Mouse (Mus musculus) monocyte, adult 2 months (primary cell): Measurements from ENCODE around the gene Ap5z1.
A peak's percentile ranks its signal among the peaks of the same experiment; 100 is the strongest.

Source experiments
- DNase-seq, 2 experiments: peaks; one replicate each; pipeline ENCODE4 v3.0.0; 2022; ENCODE audit warnings: low spot score in 2 of 2, low read depth in 1 of 2

The Ap5z1 gene

GRCm38 (mm10) chr5:142439911-142440432 lies 23.8 kb upstream of the Ap5z1 start:
- no peak for DNase-seq

DNA sequence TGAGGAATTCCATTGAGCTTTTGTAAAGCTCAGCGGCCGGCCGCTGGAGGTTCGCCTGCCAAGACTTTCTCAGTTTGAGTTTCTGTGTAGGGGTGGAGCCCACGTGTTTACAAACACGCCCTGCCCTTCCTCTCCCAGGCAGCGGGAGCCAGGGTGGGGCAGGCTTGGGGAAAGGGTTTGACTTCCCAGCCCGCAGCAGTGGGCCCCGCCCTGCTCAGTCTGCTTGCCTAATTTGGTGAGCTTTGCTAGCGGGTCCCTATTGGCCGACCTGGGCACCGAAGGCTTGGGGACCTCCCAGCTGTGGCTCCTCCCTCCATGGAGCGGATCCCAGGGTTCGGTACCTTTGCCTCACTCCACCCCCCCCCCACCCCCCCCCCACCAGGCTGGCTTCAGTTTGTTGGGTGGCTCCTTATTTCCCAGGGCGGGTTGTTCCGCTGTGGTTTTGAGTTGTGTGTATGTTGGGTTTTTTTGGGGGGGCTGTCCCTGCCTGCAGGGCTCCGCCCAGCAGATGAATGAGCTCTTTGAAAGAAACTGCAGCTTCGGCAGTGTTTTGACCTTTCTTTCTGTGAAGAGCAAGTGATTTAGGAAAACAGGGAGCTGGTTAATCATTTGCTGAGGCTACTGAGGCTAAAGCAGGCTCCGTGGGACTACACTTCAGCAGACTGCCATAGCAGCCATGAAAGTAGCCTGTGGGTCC lies 23.1 kb upstream of the Ap5z1 start:
- peak; percentile 92 to 94 for DNase-seq

GRCm38 (mm10) chr5:142441332-142442044 lies 22.3 kb upstream of the Ap5z1 start:
- no peak for DNase-seq

DNA sequence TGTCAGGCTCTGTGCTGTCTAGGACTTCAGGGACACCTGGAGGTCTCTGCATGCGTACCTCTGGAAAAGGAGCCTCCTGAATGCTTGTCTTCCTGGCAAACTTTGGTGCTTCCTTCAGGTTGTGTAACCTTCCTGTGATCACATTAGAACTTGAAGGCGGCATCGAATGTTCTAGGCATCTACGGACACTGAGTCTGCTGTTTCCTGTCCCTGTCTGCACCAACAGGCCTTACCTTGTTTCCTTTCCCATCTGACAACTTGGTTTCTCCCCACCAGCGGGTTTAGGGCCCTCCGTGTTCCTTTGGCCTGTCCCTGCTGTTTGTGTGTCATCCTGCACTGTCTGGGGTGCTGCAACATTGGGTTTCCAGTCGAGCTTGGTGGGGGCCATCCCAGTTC lies 21.7 kb upstream of the Ap5z1 start:
- DNase-seq, result no peak

DNA sequence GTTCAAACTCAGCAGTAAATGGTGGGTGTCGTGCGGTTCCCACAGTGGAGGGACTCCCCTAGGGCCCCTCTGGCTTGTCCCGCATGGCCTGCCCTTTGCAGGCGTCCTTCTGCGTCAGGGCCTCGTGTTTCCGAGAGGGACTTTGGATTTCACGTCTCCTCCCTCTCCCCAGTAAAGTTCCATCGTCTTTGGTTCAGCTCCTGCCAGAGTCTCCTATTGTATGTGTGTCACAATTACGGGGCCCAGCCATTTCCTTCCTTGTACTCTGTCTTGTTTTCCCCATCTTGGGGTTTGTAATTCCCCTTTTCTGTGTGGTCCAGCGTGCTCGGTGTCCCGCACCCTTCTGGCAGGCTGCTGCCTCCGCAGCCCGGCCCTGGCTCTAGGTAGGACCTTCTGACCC lies 20.2 kb upstream of the Ap5z1 start:
- DNase-seq, result peak in 1 of 2 experiments; percentile 68

DNA sequence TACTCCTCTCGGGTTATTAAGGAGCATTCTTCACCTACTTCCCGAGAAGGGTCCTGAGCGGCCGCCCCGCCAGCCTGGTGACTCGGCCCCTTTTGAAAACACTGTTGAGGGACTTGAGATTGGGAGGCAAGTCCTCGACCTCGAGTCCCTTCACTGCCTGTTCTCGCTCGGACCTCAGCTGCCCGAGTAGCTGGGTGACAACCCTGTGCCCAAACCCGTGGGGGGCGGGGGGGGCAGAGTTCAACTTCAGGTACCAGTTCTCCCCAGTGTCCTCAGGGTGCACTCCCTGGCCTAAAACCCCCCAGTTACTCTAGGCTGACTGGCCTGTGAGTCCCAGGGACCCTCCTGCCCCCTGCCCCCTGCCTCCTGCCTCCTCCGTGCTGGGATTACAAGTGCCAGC lies 19.8 kb upstream of the Ap5z1 start:
- DNase-seq, result no peak

GRCm38 (mm10) chr5:142444791-142445531 lies 18.8 kb upstream of the Ap5z1 start:
- no peak for DNase-seq

GRCm38 (mm10) chr5:142445709-142446108 lies 18.0 kb upstream of the Ap5z1 start:
- DNase-seq, result no peak

GRCm38 (mm10) chr5:142448076-142448475 lies 15.7 kb upstream of the Ap5z1 start:
- peak; percentile 90 to 92 for DNase-seq

DNA sequence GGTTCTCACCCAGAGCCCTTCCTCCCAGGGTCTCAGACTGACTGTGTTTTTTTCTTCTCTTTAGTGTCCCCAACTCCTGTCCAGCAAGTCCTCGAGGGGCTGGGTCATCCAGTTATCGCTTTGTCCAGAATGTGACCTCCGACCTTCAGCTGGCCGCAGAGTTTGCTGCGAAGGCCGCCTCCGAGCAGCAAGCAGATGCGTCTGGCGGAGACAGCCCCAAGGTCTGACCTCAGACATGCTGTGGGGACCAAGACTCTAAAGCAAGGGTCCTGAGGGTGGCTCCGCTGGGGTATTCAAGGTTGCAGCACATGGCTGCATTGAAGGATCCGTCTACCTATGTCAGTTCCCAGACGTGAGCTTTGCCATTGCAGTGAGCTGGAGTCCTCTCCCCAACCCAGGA lies 15.1 kb upstream of the Ap5z1 start:
- no peak for DNase-seq

DNA sequence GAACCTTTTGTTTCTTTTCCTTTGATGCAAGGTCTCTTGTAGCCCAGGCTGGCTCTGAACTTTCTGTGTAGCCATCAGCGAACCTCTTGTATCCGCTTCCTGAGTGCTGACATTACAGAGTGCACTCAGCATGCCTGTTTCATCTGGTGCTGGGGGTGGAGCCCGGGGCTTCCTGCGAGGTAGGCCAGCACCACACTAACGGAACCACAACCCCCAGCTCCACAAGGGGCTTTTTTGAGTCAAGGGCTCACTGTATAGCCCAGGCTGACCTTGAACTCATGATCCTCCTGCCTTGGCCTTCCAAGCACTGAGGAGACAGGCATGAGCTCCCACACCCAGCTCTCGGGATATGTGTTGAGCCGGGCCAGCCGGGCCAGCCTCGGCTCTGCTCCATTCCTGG lies 12.9 kb upstream of the Ap5z1 start:
- DNase-seq, result no peak

- DNase-seq, result no peak
Measured at GRCm38 (mm10) chr5:142451759-142452158, 12.0 kb upstream of the Ap5z1 start.

GRCm38 (mm10) chr5:142453742-142454141 lies 10.0 kb upstream of the Ap5z1 start:
- DNase-seq, result no peak

DNA sequence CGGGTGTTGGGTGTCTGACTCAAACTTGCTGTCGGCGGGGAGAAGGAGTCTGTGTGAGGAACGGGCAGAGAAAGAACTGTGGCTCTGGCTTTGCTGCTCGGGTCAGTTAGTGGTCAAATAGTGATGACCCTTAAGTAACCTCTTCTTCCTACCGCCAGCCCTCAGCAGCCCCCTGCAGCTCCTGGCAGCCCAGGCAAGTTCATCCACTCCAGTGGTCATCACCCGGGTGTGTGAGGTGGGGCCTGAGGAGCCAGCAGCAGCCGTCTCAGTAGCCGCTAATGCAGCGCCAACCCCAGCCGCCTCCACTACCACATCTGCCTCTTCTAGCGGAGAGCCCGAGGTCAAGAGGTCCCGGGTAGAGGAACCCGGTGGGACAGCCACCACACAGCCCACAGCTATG lies 7.4 kb upstream of the Ap5z1 start:
- DNase-seq, result no peak

DNA sequence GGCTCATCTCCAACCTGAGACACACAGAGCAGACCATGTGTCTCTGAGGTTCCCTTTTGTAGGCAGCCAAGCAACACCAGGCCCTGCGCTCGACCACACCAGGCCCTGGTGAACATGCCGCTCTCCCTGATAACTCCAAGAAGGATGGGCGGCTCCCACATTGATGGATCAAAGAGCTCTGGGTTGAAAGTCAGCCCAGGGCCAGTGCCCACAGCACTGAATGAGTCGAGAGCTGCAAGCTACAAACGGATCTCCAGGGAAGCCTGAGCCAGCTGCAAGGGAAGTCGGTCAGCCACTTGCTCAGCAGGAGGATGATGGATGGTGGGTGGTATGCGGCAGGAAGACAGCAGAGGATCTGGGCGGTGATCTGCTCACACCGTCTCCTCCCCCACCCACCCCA lies 6.4 kb upstream of the Ap5z1 start:
- DNase-seq, result no peak

DNA sequence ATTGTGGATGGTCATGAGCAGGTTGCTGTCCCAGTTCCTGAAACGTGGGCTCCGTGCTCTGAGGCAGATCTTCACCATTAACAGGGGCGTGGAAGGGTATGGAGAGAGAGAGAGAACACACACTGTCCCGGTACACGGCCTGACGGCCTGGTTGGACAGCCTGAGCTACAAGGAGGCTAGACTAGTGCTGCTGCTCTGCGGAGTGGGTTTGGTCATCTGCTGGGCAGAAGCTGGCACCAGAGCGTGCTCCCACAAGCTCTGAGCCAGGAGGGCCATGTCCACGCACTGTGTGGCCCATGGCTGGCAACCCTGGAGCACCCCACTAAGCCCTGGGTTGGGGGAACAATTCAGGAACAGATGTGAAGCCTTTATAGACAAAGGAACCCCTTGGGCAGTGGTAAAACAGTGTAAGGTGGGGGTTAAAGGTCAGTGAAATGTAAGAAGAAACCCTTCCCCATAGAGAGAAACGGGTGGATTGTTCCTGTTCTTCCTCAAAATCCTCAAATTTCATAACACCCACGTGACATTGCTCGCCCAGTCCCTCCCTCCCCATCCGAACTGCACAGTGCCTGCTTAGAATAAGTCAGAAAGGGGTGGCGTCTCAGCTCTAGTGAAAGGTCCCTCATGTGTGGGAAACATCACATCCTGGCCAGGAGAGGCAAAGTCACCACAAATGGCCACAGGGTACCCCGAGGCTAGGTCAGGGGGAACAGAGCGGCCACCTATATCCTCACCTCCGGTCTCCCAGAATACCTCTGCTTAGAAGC lies 4.8 kb upstream of the Ap5z1 start:
- DNase-seq, result peak in 1 of 2 experiments; percentile 51

GRCm38 (mm10) chr5:142459834-142460233 lies 3.9 kb upstream of the Ap5z1 start:
- no peak for DNase-seq

DNA sequence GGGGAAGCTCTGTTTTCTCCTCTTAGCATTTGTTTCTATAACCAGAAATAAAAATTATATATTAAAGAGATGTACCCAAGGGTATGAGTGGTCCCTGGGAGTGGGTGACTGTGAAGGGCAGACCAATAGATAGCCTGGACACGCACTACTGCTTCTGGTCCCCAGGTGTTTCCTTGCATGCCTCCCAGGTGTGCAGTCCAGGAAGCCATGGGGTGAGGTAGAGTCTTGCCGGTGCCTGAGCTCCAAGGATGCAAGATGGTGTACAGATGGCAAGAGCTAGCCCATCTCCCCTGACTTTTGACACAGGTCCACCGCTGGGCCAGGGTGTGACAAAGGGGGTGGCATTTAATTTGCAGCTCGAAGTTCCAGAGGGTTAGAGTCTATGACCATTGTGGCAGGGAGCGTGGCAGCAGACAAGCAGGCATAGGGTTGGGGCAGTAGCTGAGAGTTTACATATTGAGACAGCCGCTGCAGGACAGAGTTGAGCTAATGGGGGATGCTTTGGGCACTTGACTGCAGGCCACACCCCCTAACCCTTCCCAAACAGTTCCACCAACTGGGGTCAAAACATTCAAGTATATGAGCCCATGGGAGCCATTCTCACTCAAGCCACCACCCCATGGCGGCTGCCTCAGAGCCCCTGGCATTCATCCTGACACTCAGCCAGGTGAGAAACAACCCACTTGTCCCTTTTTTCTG lies 1.7 kb upstream of the Ap5z1 start:
- no peak for DNase-seq

- no peak for DNase-seq
Measured at GRCm38 (mm10) chr5:142462641-142462948, 1.1 kb upstream of the Ap5z1 start.

- DNase-seq, result no peak
Measured at GRCm38 (mm10) chr5:142463011-142463410, 733 bp upstream of the Ap5z1 start.

DNA sequence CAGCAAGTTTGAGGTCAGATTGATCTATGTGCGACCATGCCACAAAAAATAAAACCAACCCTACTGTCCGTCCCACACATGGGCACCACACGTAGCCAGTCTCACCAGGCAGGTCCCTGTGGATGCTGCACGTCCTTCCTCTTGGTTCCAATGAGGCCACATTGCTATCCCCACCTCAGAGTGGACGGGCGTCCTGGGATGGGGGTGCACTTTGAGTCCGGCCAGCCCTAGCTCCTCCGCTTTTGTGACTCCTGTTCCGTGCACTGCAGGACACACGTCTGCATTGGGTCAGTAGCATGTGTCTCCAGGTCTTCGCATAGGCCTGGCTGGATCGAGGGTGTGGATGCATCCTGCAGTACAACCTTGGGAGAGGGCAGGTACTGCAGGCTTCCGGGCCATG lies 4.6 kb downstream of the Ap5z1 start:
- DNase-seq, result no peak
